Comparison of ENCODE assay signal across 13 mouse cellular contexts in the genomic region with DNA sequence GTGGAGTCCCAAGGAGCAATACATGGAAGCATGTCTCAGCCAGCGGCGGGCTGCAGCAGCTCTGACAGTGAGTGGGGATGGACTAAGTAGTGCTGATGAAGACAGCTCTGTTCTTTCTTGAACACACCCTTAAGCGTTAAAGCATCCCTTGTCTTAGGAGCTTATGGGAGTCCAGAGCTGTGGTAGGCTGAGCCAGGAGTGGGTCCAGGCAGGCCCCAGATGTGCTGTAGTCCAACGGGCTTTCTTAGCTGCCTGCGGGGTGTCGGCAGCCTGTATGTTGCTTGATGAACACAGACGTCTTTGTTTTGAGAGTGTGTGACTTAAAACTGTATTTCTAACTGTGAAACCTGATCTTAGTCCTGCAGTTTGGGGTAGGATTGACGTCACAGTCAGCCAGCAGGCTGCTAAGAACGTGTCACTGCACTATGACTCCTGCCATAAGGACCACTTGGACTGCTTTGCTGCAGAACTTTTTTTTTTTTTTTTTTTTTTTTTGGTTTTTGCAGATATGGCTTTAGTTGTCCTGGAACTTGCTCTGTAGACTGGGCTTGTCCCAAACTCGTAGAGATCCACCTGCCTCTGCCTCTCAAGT.
A peak's percentile ranks its signal among the peaks of the same experiment; 100 is the strongest.
DNase-seq lines count a peak whose midpoint lies in the region; ATAC-seq and TF ChIP-seq lines count a peak whose summit lies in the region.
"Had no signal": no experiment of that assay in that cellular context is flagged by ENCODE, and none has a peak within 500 bp of the region (broad histone marks: within the 10 kb centered on the region; RNA-seq: fewer than 3 reads in every experiment).

No protein-coding gene starts in this region.

- no peak overlapping the region for H3K4me3 ChIP-seq in embryonic facial prominence, embryonic 12.5 days
- no peak overlapping the region for H3K4me3 ChIP-seq in forebrain, postnatal 0 days (ENCODE audit: low read depth, low read length)
- H3K4me3 ChIP-seq in limb, embryonic 13.5 days, result no peak overlapping the region
- H3K4me3 ChIP-seq in lung, postnatal 0 days (ENCODE audit: low read depth, low read length), result no peak overlapping the region
- H3K4me3 ChIP-seq: stomach, embryonic 15.5 days had no signal

- H3K27ac ChIP-seq in embryonic facial prominence, embryonic 12.5 days, result peak overlapping the region; percentile 47
- H3K27ac ChIP-seq in forebrain, postnatal 0 days (ENCODE audit: low read depth, low read length), result no peak overlapping the region
- peak overlapping the region; percentile 79; the same call in 1 of the 2 replicates for H3K27ac ChIP-seq in limb, embryonic 13.5 days
- no peak overlapping the region for H3K27ac ChIP-seq in lung, postnatal 0 days (ENCODE audit: low read length)
- H3K27ac ChIP-seq: stomach, embryonic 15.5 days had no signal

- no peak for TF ChIP-seq EP300 in lung, postnatal 0 days (IDR thresholded peaks at IDR 0.05)

- no peak overlapping the region for H3K9ac ChIP-seq in embryonic facial prominence, embryonic 12.5 days
- no peak overlapping the region for H3K9ac ChIP-seq in forebrain, postnatal 0 days
- H3K9ac ChIP-seq in limb, embryonic 13.5 days, result no peak overlapping the region
- no peak overlapping the region for H3K9ac ChIP-seq in lung, postnatal 0 days (replicated peaks; ENCODE audit: low read depth)
- H3K9ac ChIP-seq: stomach, embryonic 15.5 days had no signal

- peaks cover 12% of the 10 kb centered on the region for H3K4me1 ChIP-seq in embryonic facial prominence, embryonic 12.5 days
- peaks cover 14% of the 10 kb centered on the region; the same call in 1 of the 2 replicates for H3K4me1 ChIP-seq in forebrain, postnatal 0 days (ENCODE audit: insufficient read depth)
- H3K4me1 ChIP-seq in limb, embryonic 13.5 days, result peaks cover 26% of the 10 kb centered on the region
- H3K4me1 ChIP-seq in lung, postnatal 0 days (ENCODE audit: insufficient read depth, low read depth, low read length), result no peaks in the 10 kb centered on the region
- H3K4me1 ChIP-seq: stomach, embryonic 15.5 days had no signal

- no peaks in the 10 kb centered on the region for H3K9me3 ChIP-seq in embryonic facial prominence, embryonic 12.5 days
- no peaks in the 10 kb centered on the region for H3K9me3 ChIP-seq in forebrain, postnatal 0 days (ENCODE audit: low read length)
- H3K9me3 ChIP-seq in limb, embryonic 13.5 days, result no peaks in the 10 kb centered on the region
- H3K9me3 ChIP-seq in lung, postnatal 0 days (ENCODE audit: low read length), result no peaks in the 10 kb centered on the region
- H3K9me3 ChIP-seq: stomach, embryonic 15.5 days had no signal

- H3K4me2 ChIP-seq in embryonic facial prominence, embryonic 12.5 days (replicated peaks), result no peak overlapping the region
- H3K4me2 ChIP-seq in forebrain, postnatal 0 days (ENCODE audit: low read depth), result no peak overlapping the region
- H3K4me2 ChIP-seq in limb, embryonic 13.5 days (replicated peaks), result no peak overlapping the region
- no peak overlapping the region for H3K4me2 ChIP-seq in lung, postnatal 0 days (replicated peaks; ENCODE audit: low read depth, low read length)
- H3K4me2 ChIP-seq: stomach, embryonic 15.5 days had no signal

- whole genome bisulfite sequencing in embryonic facial prominence, embryonic 12.5 days, result 30% methylated on average over 10 of the region's 10 CpGs
- 30% methylated on average over 10 of the region's 10 CpGs for WGBS in forebrain, postnatal 0 days
- 49% methylated on average over 10 of the region's 10 CpGs for WGBS in limb, embryonic 13.5 days
- 68% methylated on average over 10 of the region's 10 CpGs for WGBS in lung, postnatal 0 days

- TF ChIP-seq CTCF in brain, embryonic 14.5 days (IDR thresholded peaks at IDR 0.05; ENCODE audit: borderline replicate concordance, extremely low read depth, insufficient read depth, insufficient read length), result no peak
- no peak for TF ChIP-seq CTCF in forebrain, postnatal 0 days (IDR thresholded peaks at IDR 0.05; ENCODE audit: low read depth)
- TF ChIP-seq CTCF in lung, postnatal 0 days (IDR thresholded peaks at IDR 0.05), result no peak

- no peaks in the 10 kb centered on the region for H3K27me3 ChIP-seq in embryonic facial prominence, embryonic 12.5 days
- no peaks in the 10 kb centered on the region for H3K27me3 ChIP-seq in forebrain, postnatal 0 days (ENCODE audit: insufficient read depth, low read length)
- no peaks in the 10 kb centered on the region for H3K27me3 ChIP-seq in limb, embryonic 13.5 days
- no peaks in the 10 kb centered on the region for H3K27me3 ChIP-seq in lung, postnatal 0 days (replicated peaks; ENCODE audit: insufficient read depth, low read length)
- H3K27me3 ChIP-seq: stomach, embryonic 15.5 days had no signal

- no peak for TF ChIP-seq POLR2A in brain, embryonic 14.5 days (IDR thresholded peaks at IDR 0.05; ENCODE audit: borderline replicate concordance, extremely low read depth, insufficient read depth, insufficient read length, poor library complexity, severe bottlenecking)

- H3K36me3 ChIP-seq in embryonic facial prominence, embryonic 12.5 days, result peaks cover 12% of the 10 kb centered on the region; the same call in 1 of the 2 replicates
- no peaks in the 10 kb centered on the region for H3K36me3 ChIP-seq in forebrain, postnatal 0 days (ENCODE audit: insufficient read depth)
- H3K36me3 ChIP-seq in limb, embryonic 13.5 days, result peaks cover 27% of the 10 kb centered on the region
- 0 out of 2 replicates have a peak, but pooled peaks cover 7% of the 10 kb centered on the region for H3K36me3 ChIP-seq in lung, postnatal 0 days (ENCODE audit: insufficient read depth, low read length)

- peak; percentile 48 for DNase-seq in brain, embryonic 14.5 days (ENCODE audit: low read depth)
- peak; percentile 31 for DNase-seq in forebrain, postnatal 0 days
- DNase-seq in gastrocnemius, postnatal 10 days, result no peak
- DNase-seq in lung, postnatal 0 days (ENCODE audit: low spot score), result no peak
- DNase-seq in ovary, postnatal 10 days (ENCODE audit: low spot score), result no peak
- no peak for DNase-seq in yolk sac, embryonic 10.5 days (ENCODE audit: low spot score)
- DNase-seq: cerebellum, adult 11-12 months; kidney, adult 8-10 months; lung, adult 18-20 months; thymus, postnatal 14 days had no signal

- peak; percentile 72; the same call in 1 of the 2 replicates for ATAC-seq in embryonic facial prominence, embryonic 12.5 days (ENCODE audit: insufficient number of reproducible peaks, insufficient read depth, low FRiP score, low TSS enrichment)
- ATAC-seq in forebrain, postnatal 0 days, result peak; percentile 20; the same call in 1 of the 2 replicates
- ATAC-seq in limb, embryonic 13.5 days (ENCODE audit: low FRiP score, low read depth), result peak; percentile 86
- ATAC-seq in lung, postnatal 0 days, result no peak

Comparison
In these comparisons a context has a peak if more than half of its experiments do, and no peak if none do; other contexts are left out.
1. DNase-seq: peak in brain, embryonic 14.5 days (single experiment) and forebrain, postnatal 0 days (single experiment); none in gastrocnemius, postnatal 10 days (single experiment), lung, postnatal 0 days (single experiment), ovary, postnatal 10 days (single experiment) and yolk sac, embryonic 10.5 days (single experiment).
2. H3K27ac ChIP-seq: peak in embryonic facial prominence, embryonic 12.5 days (single experiment) and limb, embryonic 13.5 days (single experiment); none in forebrain, postnatal 0 days (single experiment) and lung, postnatal 0 days (single experiment).